Mouse (Mus musculus) c-Kit-negative CD71-positive TER-119-positive erythroid progenitor cells, embryonic 14.5 days (primary cell): Measurements from ENCODE around the gene Hs2st1.

ENCODE experiments used
- DNase-seq: peaks from one replicate; pipeline ENCODE4 v3.0.0-alpha.2; 2013; ENCODE audit warnings: low read depth, low spot score

Gene Hs2st1

DNA sequence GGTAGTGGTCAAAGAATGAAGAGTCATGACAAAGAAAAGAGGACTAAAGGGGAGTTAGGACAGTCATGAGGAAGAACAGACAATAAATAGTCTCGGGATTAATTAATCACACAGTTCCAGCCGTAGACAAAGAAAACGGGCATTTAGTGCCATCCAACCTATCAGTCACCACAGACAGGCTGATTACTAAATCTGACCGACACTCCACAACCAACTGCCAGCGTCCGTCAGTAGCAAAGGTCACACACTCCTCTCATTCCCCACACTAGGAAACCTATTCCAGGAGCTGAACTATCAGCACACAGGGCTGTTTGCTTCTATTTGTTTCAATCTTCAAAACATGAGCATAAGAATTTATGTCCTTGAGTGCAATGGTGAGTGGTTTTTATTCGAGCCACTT is 16.0 kb downstream of the Hs2st1 start:
- DNase-seq = no peak

GRCm38 (mm10) chr3:144551416-144551815 is 18.6 kb downstream of the Hs2st1 start:
- no peak for DNase-seq

GRCm38 (mm10) chr3:144550659-144551058 is 19.3 kb downstream of the Hs2st1 start:
- DNase-seq = no peak

- DNase-seq = no peak
These were observed 19.9 kb downstream of the Hs2st1 start for GRCm38 (mm10) chr3:144550036-144550435.

- no peak for DNase-seq
These were observed 21.7 kb downstream of the Hs2st1 start for GRCm38 (mm10) chr3:144548186-144548845.

GRCm38 (mm10) chr3:144546490-144546889 is 23.5 kb downstream of the Hs2st1 start:
- no peak for DNase-seq

DNA sequence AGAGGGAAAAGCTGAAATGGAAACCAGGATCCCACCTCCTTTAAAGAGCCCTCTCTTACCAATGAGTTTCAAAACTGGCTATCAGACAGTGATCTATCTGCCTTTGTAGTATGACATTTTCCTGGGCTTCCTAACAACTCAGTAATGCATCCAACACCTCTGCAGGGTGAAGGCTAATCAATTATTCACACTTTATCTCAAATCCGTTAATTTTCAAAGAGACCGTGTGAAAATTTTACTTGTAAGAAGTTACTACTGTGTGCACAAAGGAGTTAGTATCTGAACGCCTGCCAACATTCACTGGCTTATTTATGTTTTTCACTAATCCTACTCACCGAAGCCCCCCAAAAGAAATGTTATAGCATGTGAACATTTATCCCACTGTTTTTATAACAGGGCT is 24.1 kb downstream of the Hs2st1 start:
- DNase-seq = no peak

GRCm38 (mm10) chr3:144545152-144545551 is 24.8 kb downstream of the Hs2st1 start:
- no peak for DNase-seq

- DNase-seq = no peak
These were observed 28.0 kb downstream of the Hs2st1 start for GRCm38 (mm10) chr3:144541906-144542438.

DNA sequence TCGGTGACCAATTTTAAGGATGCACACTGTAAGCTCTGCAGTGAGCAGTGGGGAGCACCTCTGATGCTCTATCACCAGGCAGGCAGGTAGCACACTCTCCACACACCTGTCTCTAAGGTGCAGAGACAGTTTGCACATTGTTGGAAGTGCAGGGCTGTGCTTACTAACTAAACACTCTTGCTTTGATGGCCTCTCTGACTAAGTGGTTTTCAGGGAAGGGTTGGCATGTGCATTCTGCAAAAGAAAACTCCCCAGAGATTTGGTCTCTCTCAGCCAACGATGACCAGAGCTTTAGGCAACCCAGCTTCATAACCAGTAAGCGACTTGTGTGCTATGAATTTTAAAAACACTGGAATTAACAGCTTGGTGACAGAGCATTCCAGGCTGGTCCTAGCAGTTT is 29.2 kb downstream of the Hs2st1 start:
- DNase-seq = no peak

GRCm38 (mm10) chr3:144539051-144539450 is 30.9 kb downstream of the Hs2st1 start:
- no peak for DNase-seq

DNA sequence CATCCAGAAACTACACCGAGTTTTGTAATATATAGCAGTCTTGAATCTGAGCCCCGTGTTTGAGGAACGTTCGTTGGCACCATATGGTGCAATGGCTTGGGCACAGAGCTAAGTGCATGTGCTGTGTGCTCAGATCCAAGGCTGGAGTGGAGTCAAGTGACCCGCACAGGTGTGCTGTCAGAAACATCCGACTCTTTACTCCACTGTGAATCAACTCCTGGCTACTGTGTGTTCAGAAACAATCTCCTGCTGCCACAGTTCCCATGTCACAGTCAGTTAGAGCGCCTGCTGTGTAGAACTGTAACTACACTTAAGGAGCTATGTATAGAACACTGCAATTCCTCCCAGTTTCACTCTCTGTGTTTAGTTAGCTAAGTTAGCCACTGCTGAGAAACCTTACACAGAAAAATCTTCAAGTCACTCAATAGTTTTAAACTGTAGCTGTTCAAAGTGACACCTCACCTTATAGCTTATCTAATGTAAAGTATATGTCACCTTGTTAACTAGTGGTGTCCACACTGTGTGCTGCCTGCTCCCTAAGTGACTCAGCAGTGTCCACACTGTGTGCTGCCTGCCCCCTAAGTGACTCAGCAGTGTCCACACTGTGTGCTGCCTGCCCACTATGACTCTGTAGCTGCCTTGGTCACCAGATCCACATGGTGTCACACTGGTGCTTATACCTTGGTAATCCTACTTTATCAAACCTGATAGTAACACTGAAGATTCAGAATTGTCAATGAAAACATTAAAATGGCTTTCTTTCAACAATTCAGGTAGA is 32.7 kb downstream of the Hs2st1 start:
- DNase-seq = no peak

DNA sequence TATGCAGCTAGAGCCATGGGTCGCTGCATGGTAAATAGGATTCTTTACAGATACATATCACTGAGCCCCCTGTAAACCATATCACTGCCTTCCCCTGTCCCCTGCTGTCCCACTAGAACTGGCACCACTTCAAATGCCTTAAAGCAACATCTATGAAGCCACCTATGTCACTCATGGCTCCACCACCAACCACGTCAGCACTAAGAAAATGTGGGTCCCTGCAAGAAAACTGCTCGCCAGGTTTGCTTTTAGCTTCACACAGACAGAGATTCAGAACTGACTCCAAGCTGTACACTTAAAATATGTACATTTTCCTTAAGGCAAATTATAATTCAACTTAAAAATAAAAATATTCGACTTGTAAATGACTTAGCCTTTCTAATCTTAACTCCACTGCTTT is 34.9 kb downstream of the Hs2st1 start:
- no peak for DNase-seq

GRCm38 (mm10) chr3:144531023-144531422 is 39.0 kb downstream of the Hs2st1 start:
- no peak for DNase-seq

DNA sequence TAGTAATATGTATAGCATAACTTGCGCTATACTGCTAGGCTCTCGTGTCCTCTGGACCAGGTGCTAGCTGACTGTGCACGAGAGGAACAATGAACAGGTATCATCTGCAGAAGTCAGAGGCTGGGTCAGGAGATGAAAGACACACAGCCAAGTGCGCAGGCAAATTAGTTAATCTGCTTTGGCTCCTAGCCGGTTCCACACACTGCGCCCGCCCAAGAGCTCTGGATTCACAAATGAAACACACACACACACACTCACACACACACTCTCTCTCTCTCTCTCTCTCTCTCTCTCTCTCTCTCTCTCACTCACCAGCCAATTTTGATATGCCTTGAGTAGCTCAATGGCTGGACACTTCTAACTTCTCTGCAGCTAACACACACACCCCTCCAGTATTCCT is 42.1 kb downstream of the Hs2st1 start:
- no peak for DNase-seq

DNA sequence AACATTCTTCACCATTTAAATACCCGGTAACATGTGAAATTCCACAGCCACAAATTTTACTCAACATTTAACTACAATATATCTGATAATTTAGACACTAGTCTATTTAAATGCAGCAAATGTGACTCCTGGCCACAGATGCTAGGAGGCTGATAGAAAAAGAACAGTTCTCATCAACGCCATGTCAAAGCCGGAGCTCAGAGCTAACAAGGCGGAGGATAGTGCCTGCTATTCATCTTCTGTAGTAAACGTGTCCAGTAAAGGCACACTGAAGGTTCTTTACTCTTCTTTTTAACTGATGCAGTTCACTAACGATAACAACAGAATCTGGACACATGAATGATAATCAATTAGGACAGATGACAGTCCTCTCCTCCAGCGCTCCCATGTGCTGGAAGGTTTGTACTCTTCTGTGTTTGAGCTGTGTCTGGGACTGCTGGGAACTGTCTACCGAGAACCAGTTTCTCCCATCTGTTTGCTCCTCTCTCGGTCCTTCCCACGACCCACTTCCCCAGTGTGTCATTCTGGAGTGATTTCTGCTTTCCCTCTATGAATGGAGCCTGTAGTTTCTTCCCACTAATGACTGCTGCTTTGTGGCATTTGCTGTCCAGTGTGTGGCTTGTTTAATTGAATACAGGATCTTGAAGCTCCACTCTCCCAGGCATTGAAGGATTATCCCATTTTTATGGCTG is 50.3 kb downstream of the Hs2st1 start:
- DNase-seq = no peak

GRCm38 (mm10) chr3:144518917-144519316 is 51.1 kb downstream of the Hs2st1 start:
- no peak for DNase-seq

DNA sequence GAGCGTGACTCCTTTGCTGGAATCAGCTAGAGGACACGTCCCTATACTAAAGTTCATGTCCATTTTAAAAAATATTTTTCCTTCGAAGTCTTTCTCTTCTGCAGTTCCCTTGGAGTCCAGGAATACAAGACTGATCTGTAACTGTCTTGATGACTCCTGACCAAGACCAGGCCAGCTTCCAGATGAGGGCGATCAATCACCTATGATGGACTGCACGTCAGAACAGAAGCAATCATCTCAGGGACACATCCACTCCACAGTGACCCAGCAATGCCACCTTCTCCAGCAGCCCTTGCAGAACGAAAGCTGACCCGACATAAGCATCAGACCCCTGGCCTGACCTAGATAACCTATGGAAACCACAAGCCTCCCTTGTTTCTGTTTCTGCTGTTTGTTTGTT is 54.7 kb downstream of the Hs2st1 start:
- DNase-seq = no peak

DNA sequence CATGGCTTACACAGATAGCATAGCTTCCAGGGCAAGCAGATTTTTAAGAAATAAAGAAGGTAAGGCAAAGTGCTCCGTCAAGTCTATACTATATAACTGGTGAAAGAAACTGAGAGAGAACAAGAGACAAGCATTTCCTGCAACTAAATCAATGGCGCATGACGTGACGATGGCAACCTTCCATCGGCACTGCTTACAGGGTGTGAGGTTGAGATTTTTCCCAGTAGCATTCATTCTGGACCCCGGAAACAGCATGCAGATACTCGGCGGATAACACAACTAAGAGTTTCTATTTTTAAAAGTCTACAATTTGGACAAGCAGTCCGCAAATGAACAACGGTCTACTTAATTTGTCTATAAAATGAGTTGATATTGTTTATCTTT is 55.9 kb downstream of the Hs2st1 start:
- DNase-seq = no peak

DNA sequence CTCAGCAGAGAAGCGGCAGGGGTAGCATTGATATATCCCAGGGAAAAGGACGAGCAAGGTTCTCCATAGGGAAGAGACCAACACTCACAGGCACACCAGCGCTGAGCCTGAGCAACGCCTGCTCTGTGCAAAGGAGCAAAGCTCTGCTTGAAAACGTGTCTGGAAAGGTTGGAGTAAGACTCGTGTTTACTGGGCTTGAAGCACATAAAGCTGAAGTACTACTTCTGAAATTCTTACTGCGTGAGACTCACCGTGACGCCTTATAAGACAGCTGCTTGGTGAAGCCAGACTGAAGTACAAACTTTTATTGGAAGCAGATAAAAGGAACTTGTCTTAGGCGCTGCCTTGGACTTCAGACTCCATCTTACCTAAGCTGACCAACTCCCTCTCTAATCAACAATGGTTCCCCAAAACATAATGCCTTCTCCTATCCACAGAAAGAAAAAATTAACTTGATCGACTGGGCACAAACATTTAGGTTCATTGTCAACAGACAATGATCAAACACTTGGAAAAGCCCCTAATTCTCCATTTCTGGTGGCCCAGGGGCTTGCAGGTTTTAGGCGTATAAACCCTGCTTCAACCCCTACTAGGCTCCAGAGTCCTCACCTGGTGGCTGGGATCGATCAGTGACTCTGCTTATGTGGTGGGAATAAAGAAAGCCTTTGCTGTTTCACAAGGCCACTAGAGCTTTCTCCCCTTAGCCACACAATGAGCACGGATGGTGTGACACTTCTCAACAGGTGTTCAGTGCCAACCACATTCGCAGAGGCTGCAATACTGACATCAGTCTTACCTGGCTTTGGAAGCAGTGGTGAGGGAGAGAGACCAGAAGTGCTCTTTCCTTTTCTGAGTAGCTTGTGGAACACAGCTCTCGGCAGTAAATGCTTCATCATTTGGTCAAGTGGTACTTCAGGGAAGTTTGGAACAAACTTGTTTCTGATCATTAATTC is 56.5 kb downstream of the Hs2st1 start:
- DNase-seq = no peak

DNA sequence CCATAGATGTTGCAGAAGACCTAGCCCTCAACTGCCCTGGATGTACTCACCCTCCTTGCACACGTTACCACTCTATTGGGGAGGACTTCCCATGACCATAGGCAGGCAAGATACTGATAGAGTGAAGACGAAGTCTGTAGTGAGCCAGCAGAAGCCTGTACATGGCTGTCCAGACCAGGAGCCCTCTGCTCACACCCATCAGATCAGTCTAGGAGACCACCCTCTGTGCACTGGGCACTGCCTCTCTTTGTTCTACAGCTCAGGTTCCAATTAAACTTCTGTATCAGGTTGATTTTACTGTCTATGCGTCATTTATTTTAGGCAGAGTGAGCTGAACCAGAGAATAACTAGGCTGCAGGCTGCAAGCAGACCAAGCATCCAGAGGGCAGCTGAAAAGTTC is 59.3 kb downstream of the Hs2st1 start:
- no peak for DNase-seq
